Mouse (Mus musculus) megakaryocyte progenitor cell, adult 5-6 weeks (primary cell): ENCODE measurements around the gene Bcl7c. TPM values are rescaled to one million over a fixed set of nuclear protein-coding genes. Genes with fewer than 3 reads are reported as not detected.

ENCODE experiments used
- ATAC-seq: replicated peaks from 2 replicates; pipeline ENCODE4 v1.8.0; 2016; ENCODE audit warnings: mild to moderate bottlenecking, moderate TSS enrichment, inconsistent platforms; ENCODE audit not compliant: poor library complexity
- total RNA-seq, 2 experiments: library from RNA; stranded (forward) in 1 of 2; stranded (reverse) in 1 of 2; fragments of 157-497, 149-512 nt in 1 of 2; fragments of 200-1000 nt in 1 of 2; gene quantifications; 2 replicates each; pipeline versions ENCODE4 v1.2.3 to v1.2.4; 2015 to 2017

The Bcl7c gene
- total RNA-seq, 2 experiments from 2014 or later, result 44.6 to 63.4 TPM

- ATAC-seq, result no peak
Observed at GRCm38 (mm10) chr7:127718339-127718738, 9.6 kb upstream of the Bcl7c start.

GRCm38 (mm10) chr7:127716992-127717391, 8.3 kb upstream of the Bcl7c start:
- peak; percentile 71 for ATAC-seq

- ATAC-seq, result no peak
Observed at GRCm38 (mm10) chr7:127714816-127715215, 6.1 kb upstream of the Bcl7c start.

- peak; percentile 55 for ATAC-seq
Observed at GRCm38 (mm10) chr7:127712461-127713385, 4.0 kb upstream of the Bcl7c start, which contains the start of gene Ctf1. Gene Ctf1, plus strand, starts transcription at chr7:127712736.

GRCm38 (mm10) chr7:127711456-127711855, 2.7 kb upstream of the Bcl7c start:
- ATAC-seq, result no peak

- ATAC-seq, result no peak
Observed at GRCm38 (mm10) chr7:127711031-127711430, 2.3 kb upstream of the Bcl7c start.

- ATAC-seq, result no peak
Observed at GRCm38 (mm10) chr7:127709261-127709979, 687 bp upstream of the Bcl7c start.

- ATAC-seq, result no peak
Observed at GRCm38 (mm10) chr7:127707957-127708206, 851 bp downstream of the Bcl7c start.

- ATAC-seq, result peak; percentile 13
Observed at GRCm38 (mm10) chr7:127707045-127707956, 1.4 kb downstream of the Bcl7c start.

- ATAC-seq, result no peak
Observed at GRCm38 (mm10) chr7:127705706-127706105, 3.0 kb downstream of the Bcl7c start.

- no peak for ATAC-seq
Observed at GRCm38 (mm10) chr7:127704598-127704997, 4.1 kb downstream of the Bcl7c start.

- no peak for ATAC-seq
Observed at GRCm38 (mm10) chr7:127703561-127704178, 5.1 kb downstream of the Bcl7c start.

GRCm38 (mm10) chr7:127700712-127701331, 7.9 kb downstream of the Bcl7c start:
- ATAC-seq, result no peak

GRCm38 (mm10) chr7:127698986-127699385, 9.7 kb downstream of the Bcl7c start:
- no peak for ATAC-seq

GRCm38 (mm10) chr7:127693730-127694129, 15.0 kb downstream of the Bcl7c start:
- ATAC-seq, result peak; percentile 54

- ATAC-seq, result no peak
Observed at GRCm38 (mm10) chr7:127693290-127693689, 15.4 kb downstream of the Bcl7c start.

- ATAC-seq, result no peak
Observed at GRCm38 (mm10) chr7:127691221-127691989, 17.3 kb downstream of the Bcl7c start.

- ATAC-seq, result no peak
Observed at GRCm38 (mm10) chr7:127689626-127690280, 19.0 kb downstream of the Bcl7c start.

GRCm38 (mm10) chr7:127688935-127689334, 19.8 kb downstream of the Bcl7c start:
- ATAC-seq, result no peak
